In genomic region chr11:11808035-11808819, GRCm38 (mm10) we compare ENCODE assay signal across 7 mouse cellular contexts. TPM values are rescaled to one million over a fixed set of nuclear protein-coding genes. Genes with fewer than 3 reads are reported as not detected.
DNase-seq lines count a peak whose midpoint lies in the region; ATAC-seq and TF ChIP-seq lines count a peak whose summit lies in the region.

No protein-coding gene starts in this region.

- TF ChIP-seq CTCF in embryonic fibroblast, embryonic 13.5 days (IDR thresholded peaks at IDR 0.05; ENCODE audit: borderline replicate concordance, insufficient read depth, low read length), result no peak

- no peaks in the 10 kb centered on the region for H3K9me3 ChIP-seq in megakaryocyte, embryonic 14.5 days
- H3K9me3 ChIP-seq in limb, embryonic 11.5 days (ENCODE audit: control insufficient read depth, low read length), result no peaks in the 10 kb centered on the region
- no peaks in the 10 kb centered on the region for H3K9me3 ChIP-seq in stomach, embryonic 15.5 days

- no peak for TF ChIP-seq POLR2A in embryonic fibroblast, embryonic 13.5 days (IDR thresholded peaks at IDR 0.05; ENCODE audit: low read depth, low read length)

- H3K9ac ChIP-seq in limb, embryonic 11.5 days (ENCODE audit: low read length), result peak overlapping the region; percentile 88
- H3K9ac ChIP-seq in stomach, embryonic 15.5 days, result peak overlapping the region; percentile 83

- 13% methylated on average over 25 of the region's 25 CpGs for WGBS in limb, embryonic 11.5 days
- WGBS in stomach, embryonic 15.5 days, result 7% methylated on average over 25 of the region's 25 CpGs

- H3K4me1 ChIP-seq in megakaryocyte, embryonic 14.5 days, result peaks cover 21% of the 10 kb centered on the region
- peaks cover 1% of the 10 kb centered on the region; the same call in 1 of the 2 replicates for H3K4me1 ChIP-seq in embryonic fibroblast, embryonic 13.5 days (ENCODE audit: control insufficient read depth, insufficient read depth, low read length)
- H3K4me1 ChIP-seq in limb, embryonic 11.5 days (ENCODE audit: control insufficient read depth, insufficient read depth, low read length), result peaks cover 15% of the 10 kb centered on the region
- H3K4me1 ChIP-seq in stomach, embryonic 15.5 days, result peaks cover 7% of the 10 kb centered on the region

- DNase-seq in limb, embryonic 11.5 days (ENCODE audit: low spot score), result no peak
- DNase-seq in retina, embryonic 14.5 days (ENCODE audit: low spot score), result no peak
- no peak for DNase-seq in cerebellum, adult 11-12 months

- peaks cover 11% of the 10 kb centered on the region for H3K27me3 ChIP-seq in megakaryocyte, embryonic 14.5 days (replicated peaks)
- no peaks in the 10 kb centered on the region for H3K27me3 ChIP-seq in limb, embryonic 11.5 days (ENCODE audit: control insufficient read depth, insufficient read depth, low read length)
- no peaks in the 10 kb centered on the region for H3K27me3 ChIP-seq in stomach, embryonic 15.5 days (replicated peaks)

- H3K27ac ChIP-seq in embryonic fibroblast, embryonic 13.5 days (ENCODE audit: insufficient read depth, low read length), result no peak overlapping the region
- peak overlapping the region; percentile 99 for H3K27ac ChIP-seq in limb, embryonic 11.5 days (replicated peaks; ENCODE audit: low read depth, low read length)
- peak overlapping the region; percentile 98 for H3K27ac ChIP-seq in stomach, embryonic 15.5 days

- ATAC-seq in megakaryocyte, adult 5-6 weeks (ENCODE audit: poor library complexity, severe bottlenecking), result no peak
- peak; percentile 78 for ATAC-seq in limb, embryonic 11.5 days (ENCODE audit: insufficient number of reproducible peaks, low FRiP score, low TSS enrichment, low read depth)
- ATAC-seq in stomach, embryonic 15.5 days (ENCODE audit: insufficient read depth, low FRiP score, low read depth), result peak; percentile 67

- peaks cover 24% of the 10 kb centered on the region for H3K36me3 ChIP-seq in megakaryocyte, embryonic 14.5 days (replicated peaks; ENCODE audit: low read length)
- H3K36me3 ChIP-seq in limb, embryonic 11.5 days (ENCODE audit: control insufficient read depth, insufficient read depth, low read length), result peaks cover 5% of the 10 kb centered on the region; the same call in 1 of the 2 replicates
- H3K36me3 ChIP-seq in stomach, embryonic 15.5 days, result peaks cover 6% of the 10 kb centered on the region

- H3K4me2 ChIP-seq in limb, embryonic 11.5 days (ENCODE audit: low read depth, severe bottlenecking), result peak overlapping the region; percentile 82
- H3K4me2 ChIP-seq in stomach, embryonic 15.5 days, result peak overlapping the region; percentile 75

- H3K4me3 ChIP-seq in megakaryocyte, embryonic 14.5 days (replicated peaks), result peak overlapping the region; percentile 95
- peak overlapping the region; percentile 68 for H3K4me3 ChIP-seq in embryonic fibroblast, embryonic 13.5 days (ENCODE audit: insufficient read depth, low read length)
- H3K4me3 ChIP-seq in limb, embryonic 11.5 days (ENCODE audit: low read depth, low read length), result peak overlapping the region; percentile 61
- peak overlapping the region; percentile 77 for H3K4me3 ChIP-seq in stomach, embryonic 15.5 days (replicated peaks)

RNA-seq across cellular contexts. Expression of gene Fignl1, which starts 0.5 kb away (rescaled TPM):
- polyA plus RNA-seq in megakaryocyte, embryonic 14.5 days (2012; ENCODE audit: insufficient read depth, low replicate concordance), result 0.17 TPM in 1 of 2 replicates, not detected in the other
- total RNA-seq in megakaryocyte, adult 5-6 weeks (2015), result 45.4 and 46.4 TPM in 2 replicates
- 64.2 and 65.6 TPM in 2 replicates for total RNA-seq in megakaryocyte, adult 5-6 weeks (2017)
- 17.5 and 24.4 TPM in 2 replicates for polyA plus RNA-seq in embryonic fibroblast, embryonic 13.5 days (2011; ENCODE audit: insufficient read length, low read depth, missing spikeins)
- 96.7 and 102 TPM in 2 replicates for polyA plus RNA-seq in limb, embryonic 11.5 days (2014; fragmentation: Nextera tagmentation; extraction: Ambion mirVana)
- polyA plus RNA-seq in stomach, embryonic 15.5 days (2015; fragmentation: Nextera tagmentation; extraction: Ambion mirVana), result 54.1 and 54.4 TPM in 2 replicates

Comparison
In these comparisons a context has a peak if more than half of its experiments do, and no peak if none do; other contexts are left out.
1. RNA of gene Fignl1, which starts 0.5 kb away (polyA plus RNA-seq): 96.7 to 102 TPM in limb, embryonic 11.5 days, 54.1 to 54.4 TPM in stomach, embryonic 15.5 days and 17.5 to 24.4 TPM in embryonic fibroblast, embryonic 13.5 days; 0.17 TPM in megakaryocyte, embryonic 14.5 days; every median in the first group is over 10 times any median in the second.
2. Peak in every context shown above with its lines, with median percentiles within 50 percentile points of each other: H3K4me3 ChIP-seq.